In genomic region chr8:18287536-18288237, GRCm38 (mm10) we compare ENCODE assay signal across 17 mouse cellular contexts.
DNase-seq lines count a peak whose midpoint lies in the region; ATAC-seq and TF ChIP-seq lines count a peak whose summit lies in the region.
"Had no signal": no experiment of that assay in that cellular context is flagged by ENCODE, and none has a peak within 500 bp of the region (broad histone marks: within the 10 kb centered on the region; RNA-seq: fewer than 3 reads in every experiment).

No protein-coding gene starts in this region.

- intact Hi-C loops in left cerebral cortex, postnatal 4 days (cut with DNase I) = no loop called here

- H3K4me3 ChIP-seq in hindbrain, embryonic 14.5 days (replicated peaks; ENCODE audit: low read length) = no peak overlapping the region
- H3K4me3 ChIP-seq in hindbrain, embryonic 12.5 days = no peak overlapping the region
- H3K4me3 ChIP-seq in lung, embryonic 14.5 days (ENCODE audit: low read depth, low read length) = no peak overlapping the region
- H3K4me3 ChIP-seq in lung, postnatal 0 days (ENCODE audit: low read depth, low read length) = no peak overlapping the region
- H3K4me3 ChIP-seq in forebrain, postnatal 0 days (ENCODE audit: low read depth, low read length) = no peak overlapping the region
- H3K4me3 ChIP-seq: megakaryocyte, embryonic 14.5 days; neural tube, embryonic 12.5 days had no signal

- no peaks in the 10 kb centered on the region for H3K4me1 ChIP-seq in hindbrain, embryonic 14.5 days (replicated peaks; ENCODE audit: control insufficient read depth, insufficient read depth, low read length)
- H3K4me1 ChIP-seq in hindbrain, embryonic 12.5 days = no peaks in the 10 kb centered on the region
- H3K4me1 ChIP-seq in lung, embryonic 14.5 days (ENCODE audit: insufficient read depth) = no peaks in the 10 kb centered on the region
- no peaks in the 10 kb centered on the region for H3K4me1 ChIP-seq in lung, postnatal 0 days (ENCODE audit: insufficient read depth, low read depth, low read length)
- no peaks in the 10 kb centered on the region for H3K4me1 ChIP-seq in forebrain, postnatal 0 days (ENCODE audit: insufficient read depth)
- H3K4me1 ChIP-seq: megakaryocyte, embryonic 14.5 days; neural tube, embryonic 12.5 days had no signal

- H3K27ac ChIP-seq in hindbrain, embryonic 14.5 days = no peak overlapping the region
- H3K27ac ChIP-seq in hindbrain, embryonic 12.5 days = no peak overlapping the region
- H3K27ac ChIP-seq in lung, embryonic 14.5 days (ENCODE audit: low read depth) = no peak overlapping the region
- H3K27ac ChIP-seq in lung, postnatal 0 days (ENCODE audit: low read length) = no peak overlapping the region
- H3K27ac ChIP-seq in forebrain, postnatal 0 days (ENCODE audit: low read depth, low read length) = no peak overlapping the region
- H3K27ac ChIP-seq: neural tube, embryonic 12.5 days had no signal

- H3K9ac ChIP-seq in hindbrain, embryonic 14.5 days = no peak overlapping the region
- H3K9ac ChIP-seq in hindbrain, embryonic 12.5 days = no peak overlapping the region
- H3K9ac ChIP-seq in lung, embryonic 14.5 days = no peak overlapping the region
- H3K9ac ChIP-seq in lung, postnatal 0 days (replicated peaks; ENCODE audit: low read depth) = no peak overlapping the region
- H3K9ac ChIP-seq in forebrain, postnatal 0 days = no peak overlapping the region
- H3K9ac ChIP-seq: liver, postnatal 0 days; neural tube, embryonic 12.5 days had no signal

- H3K36me3 ChIP-seq in hindbrain, embryonic 14.5 days (replicated peaks; ENCODE audit: control insufficient read depth, insufficient read depth) = no peaks in the 10 kb centered on the region
- no peaks in the 10 kb centered on the region for H3K36me3 ChIP-seq in hindbrain, embryonic 12.5 days
- H3K36me3 ChIP-seq in lung, embryonic 14.5 days (ENCODE audit: insufficient read depth) = no peaks in the 10 kb centered on the region
- H3K36me3 ChIP-seq in lung, postnatal 0 days (ENCODE audit: insufficient read depth, low read length) = no peaks in the 10 kb centered on the region
- H3K36me3 ChIP-seq in forebrain, postnatal 0 days (ENCODE audit: insufficient read depth) = no peaks in the 10 kb centered on the region
- H3K36me3 ChIP-seq: neural tube, embryonic 12.5 days had no signal

- H3K9me3 ChIP-seq in hindbrain, embryonic 14.5 days (ENCODE audit: control insufficient read depth, low read length) = no peaks in the 10 kb centered on the region
- H3K9me3 ChIP-seq in hindbrain, embryonic 12.5 days (replicated peaks) = no peaks in the 10 kb centered on the region
- H3K9me3 ChIP-seq in lung, embryonic 14.5 days (ENCODE audit: low read depth, low read length) = no peaks in the 10 kb centered on the region
- no peaks in the 10 kb centered on the region for H3K9me3 ChIP-seq in lung, postnatal 0 days (ENCODE audit: low read length)
- H3K9me3 ChIP-seq in forebrain, postnatal 0 days (ENCODE audit: low read length) = no peaks in the 10 kb centered on the region
- H3K9me3 ChIP-seq: neural tube, embryonic 12.5 days had no signal

- 67% methylated on average over 8 of the region's 8 CpGs for WGBS in hindbrain, embryonic 14.5 days
- 73% methylated on average over 8 of the region's 8 CpGs for WGBS in hindbrain, embryonic 12.5 days
- 72% methylated on average over 8 of the region's 8 CpGs for WGBS in lung, embryonic 14.5 days
- WGBS in lung, postnatal 0 days = 63% methylated on average over 8 of the region's 8 CpGs
- 50% methylated on average over 8 of the region's 8 CpGs for WGBS in forebrain, postnatal 0 days

- TF ChIP-seq EP300 in lung, postnatal 0 days (IDR thresholded peaks at IDR 0.05) = no peak

- peak; percentile 57; the same call in 1 of the 2 replicates for ATAC-seq in hindbrain, embryonic 14.5 days (ENCODE audit: low FRiP score)
- ATAC-seq in hindbrain, embryonic 12.5 days (ENCODE audit: low FRiP score) = no peak; the same call in 1 of the 2 replicates
- ATAC-seq in lung, embryonic 14.5 days (ENCODE audit: insufficient read depth) = no peak
- ATAC-seq in lung, postnatal 0 days = no peak
- peak; percentile 55 for ATAC-seq in forebrain, postnatal 0 days
- ATAC-seq in megakaryocyte-erythroid progenitor cell, adult 5-6 weeks (replicated peaks; ENCODE audit: low FRiP score, low TSS enrichment, poor library complexity, severe bottlenecking) = no peak
- ATAC-seq: liver, postnatal 0 days had no signal

- no peak for TF ChIP-seq CTCF in lung, embryonic 14.5 days (IDR thresholded peaks at IDR 0.05; ENCODE audit: low read depth)
- TF ChIP-seq CTCF in lung, postnatal 0 days (IDR thresholded peaks at IDR 0.05) = no peak
- no peak for TF ChIP-seq CTCF in forebrain, postnatal 0 days (IDR thresholded peaks at IDR 0.05; ENCODE audit: low read depth)

- DNase-seq in hindbrain, embryonic 14.5 days (ENCODE audit: low spot score) = peak; percentile 32
- DNase-seq in lung, embryonic 14.5 days = peak; percentile 19
- no peak for DNase-seq in lung, postnatal 0 days (ENCODE audit: low spot score)
- DNase-seq in forebrain, postnatal 0 days = peak; percentile 22
- DNase-seq in left cerebral cortex, postnatal 4 days = peak; percentile 75
- DNase-seq: adrenal gland, postnatal 10 days; embryo, embryonic 11 days; heart, adult 18-20 months; heart, postnatal 14 days; kidney, adult 18-20 months; liver, postnatal 0 days; spleen, adult 18-20 months; thymus, adult 18-20 months had no signal

- no peak overlapping the region for H3K4me2 ChIP-seq in hindbrain, embryonic 14.5 days (replicated peaks)
- H3K4me2 ChIP-seq in hindbrain, embryonic 12.5 days (replicated peaks) = no peak overlapping the region
- H3K4me2 ChIP-seq in lung, embryonic 14.5 days = no peak overlapping the region
- H3K4me2 ChIP-seq in lung, postnatal 0 days (replicated peaks; ENCODE audit: low read depth, low read length) = no peak overlapping the region
- H3K4me2 ChIP-seq in forebrain, postnatal 0 days (ENCODE audit: low read depth) = no peak overlapping the region
- H3K4me2 ChIP-seq: neural tube, embryonic 12.5 days had no signal

- no peaks in the 10 kb centered on the region for H3K27me3 ChIP-seq in hindbrain, embryonic 14.5 days (ENCODE audit: control insufficient read depth, insufficient read depth, low read length)
- H3K27me3 ChIP-seq in hindbrain, embryonic 12.5 days = no peaks in the 10 kb centered on the region
- H3K27me3 ChIP-seq in lung, embryonic 14.5 days (ENCODE audit: insufficient read depth, low read length) = no peaks in the 10 kb centered on the region
- no peaks in the 10 kb centered on the region for H3K27me3 ChIP-seq in lung, postnatal 0 days (replicated peaks; ENCODE audit: insufficient read depth, low read length)
- no peaks in the 10 kb centered on the region for H3K27me3 ChIP-seq in forebrain, postnatal 0 days (ENCODE audit: insufficient read depth, low read length)
- H3K27me3 ChIP-seq: megakaryocyte, embryonic 14.5 days; neural tube, embryonic 12.5 days had no signal

Comparison
In these comparisons a context has a peak if more than half of its experiments do, and no peak if none do; other contexts are left out.
1. ATAC-seq: peak in hindbrain, embryonic 14.5 days (single experiment) and forebrain, postnatal 0 days (single experiment); none in hindbrain, embryonic 12.5 days (single experiment), lung, embryonic 14.5 days (single experiment), lung, postnatal 0 days (single experiment) and megakaryocyte-erythroid progenitor cell, adult 5-6 weeks (single experiment).